Mouse (Mus musculus) frontal cortex, postnatal 14 days (tissue): ENCODE measurements around the gene Mmp28.
A peak's percentile ranks its signal among the peaks of the same experiment; 100 is the strongest.

Source experiments
- DNase-seq, 2 experiments: peaks; one replicate each; pipeline ENCODE4 v3.0.0; 2022; ENCODE audit warnings: low spot score in 2 of 2

Mmp28 gene

DNA sequence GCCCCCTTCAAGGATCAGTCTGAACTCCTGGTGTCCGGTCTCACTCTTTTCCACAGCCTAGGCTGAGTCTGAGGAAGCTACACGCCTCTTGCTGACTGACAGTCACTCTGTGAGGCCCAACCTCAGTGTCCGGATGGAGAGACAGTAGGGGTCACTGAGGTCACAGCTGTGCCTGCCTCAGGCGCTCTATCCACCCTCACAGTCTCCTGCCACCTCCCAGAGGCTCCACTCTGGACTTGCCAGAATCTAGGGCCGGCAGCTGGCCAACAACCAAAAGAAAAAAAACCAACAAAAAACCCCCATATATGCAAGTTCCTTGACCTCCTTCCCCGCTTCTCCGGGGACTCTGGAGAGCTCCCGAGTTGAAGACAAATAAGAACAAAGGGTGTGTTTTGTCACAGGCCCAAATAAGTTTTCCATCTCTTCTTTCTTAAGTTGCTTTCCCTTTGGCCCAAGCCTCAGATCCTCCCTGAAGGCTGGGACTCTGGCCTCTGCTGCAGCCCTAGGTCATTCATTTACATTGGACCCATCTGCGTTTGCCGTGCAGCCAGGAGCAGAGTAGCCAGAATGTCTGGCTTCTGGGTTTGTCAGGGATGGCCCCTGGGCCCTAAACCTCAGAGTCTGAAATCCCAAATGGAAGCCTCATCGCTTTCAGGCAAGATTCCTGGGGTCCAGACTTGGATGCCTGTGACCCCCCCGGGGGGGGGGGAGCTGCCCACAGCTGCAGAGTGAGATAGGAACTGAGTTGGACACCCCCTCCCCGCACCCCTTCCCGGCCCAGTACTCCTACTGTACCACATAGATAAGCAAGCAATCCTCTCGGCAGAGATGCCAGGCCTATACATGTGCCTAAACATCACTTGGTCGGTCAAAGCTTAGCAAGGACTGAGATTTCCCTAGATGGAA lies 14.6 kb downstream of the Mmp28 start:
- DNase-seq = no peak

DNA sequence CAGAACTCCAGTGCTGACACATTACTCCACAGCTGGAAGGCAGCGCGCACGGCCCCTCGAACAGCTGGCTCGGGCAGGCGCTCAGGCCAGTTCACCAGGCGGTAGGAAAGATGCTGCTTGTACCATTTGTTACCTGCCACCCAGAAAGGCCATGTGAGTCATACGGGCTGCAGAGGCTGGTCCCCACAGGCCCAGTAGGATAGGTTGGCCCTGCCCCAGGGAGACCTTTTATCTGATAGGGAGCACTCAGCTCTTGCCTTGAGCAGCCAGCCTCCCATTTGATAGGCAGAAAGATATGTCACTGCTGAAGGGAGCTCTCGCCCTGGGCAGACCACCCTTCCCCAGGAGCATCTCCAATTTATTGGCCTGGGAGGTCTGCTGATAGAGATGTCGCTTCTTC lies 15.3 kb downstream of the Mmp28 start:
- DNase-seq = no peak

DNA sequence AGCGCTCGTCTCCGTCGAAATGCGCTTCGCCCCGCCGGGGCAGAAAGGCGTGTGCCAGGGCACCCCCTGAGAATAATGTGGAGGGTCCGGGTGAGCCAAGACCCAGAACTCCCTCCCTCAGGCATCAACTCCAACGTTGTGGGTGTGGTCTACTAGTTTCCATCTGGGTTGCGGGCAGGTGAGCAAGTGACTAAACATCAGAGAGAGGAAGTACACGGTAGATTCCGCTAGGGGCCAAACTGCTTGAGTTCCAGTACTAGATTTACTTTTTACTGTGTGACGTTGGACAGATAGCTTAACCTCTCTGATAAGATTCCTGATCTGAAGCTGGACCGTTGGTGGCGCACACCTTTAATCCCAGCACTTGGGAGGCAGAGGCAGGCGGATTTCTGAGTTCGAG lies 17.9 kb downstream of the Mmp28 start:
- no peak for DNase-seq

DNA sequence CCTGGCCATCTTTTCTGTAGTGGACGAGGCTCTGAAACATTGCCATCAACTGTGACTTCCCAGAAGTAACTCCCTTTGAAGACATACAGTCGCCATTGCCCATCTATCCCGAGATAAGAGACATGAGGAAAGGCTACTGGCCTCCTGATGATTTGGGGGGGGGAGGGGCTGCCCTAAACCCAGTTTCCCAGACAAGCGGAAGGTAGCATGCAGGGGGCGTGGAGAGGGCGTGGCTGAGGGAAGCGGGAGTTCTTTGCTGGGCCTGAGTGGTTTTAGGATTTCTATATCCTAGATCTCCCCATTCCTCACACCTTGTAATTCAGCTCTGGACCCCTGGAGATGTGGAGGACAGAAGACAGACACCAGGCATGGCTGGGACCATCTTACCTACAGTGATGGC lies 19.0 kb downstream of the Mmp28 start:
- no peak for DNase-seq

DNA sequence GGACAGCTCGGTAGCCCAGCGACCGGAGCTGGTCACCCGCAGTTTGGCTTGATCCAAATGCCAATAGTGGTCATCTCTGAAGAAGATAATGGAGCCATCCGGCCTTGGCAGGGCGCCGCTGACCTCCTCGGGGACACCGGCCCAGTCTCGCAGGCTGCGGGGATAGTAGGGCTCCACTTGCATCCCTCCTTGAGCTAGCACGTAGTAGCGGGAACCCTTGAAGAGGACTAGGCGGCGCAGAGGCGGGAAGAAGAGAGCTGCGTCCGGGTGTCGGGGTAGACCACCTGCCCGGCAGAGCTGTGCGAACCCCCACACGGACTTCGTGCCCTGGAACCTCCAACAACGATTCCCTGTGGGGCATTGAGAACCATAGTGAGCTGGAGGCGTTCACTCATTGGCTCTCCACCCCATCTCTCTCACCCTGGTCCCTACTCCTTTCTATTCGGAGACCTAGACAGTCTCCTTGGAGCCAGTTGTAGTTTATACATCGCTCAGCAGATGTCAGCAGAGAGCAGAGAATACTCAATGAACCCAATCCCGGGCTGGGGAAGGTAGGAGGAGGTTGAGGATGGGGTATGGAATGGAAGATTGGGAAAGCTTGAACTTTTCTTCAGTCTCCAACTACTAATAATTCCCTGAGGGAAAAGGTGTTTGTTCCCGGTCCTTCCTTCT lies 20.1 kb downstream of the Mmp28 start:
- peak in 1 of 2 experiments; percentile 75 for DNase-seq

DNA sequence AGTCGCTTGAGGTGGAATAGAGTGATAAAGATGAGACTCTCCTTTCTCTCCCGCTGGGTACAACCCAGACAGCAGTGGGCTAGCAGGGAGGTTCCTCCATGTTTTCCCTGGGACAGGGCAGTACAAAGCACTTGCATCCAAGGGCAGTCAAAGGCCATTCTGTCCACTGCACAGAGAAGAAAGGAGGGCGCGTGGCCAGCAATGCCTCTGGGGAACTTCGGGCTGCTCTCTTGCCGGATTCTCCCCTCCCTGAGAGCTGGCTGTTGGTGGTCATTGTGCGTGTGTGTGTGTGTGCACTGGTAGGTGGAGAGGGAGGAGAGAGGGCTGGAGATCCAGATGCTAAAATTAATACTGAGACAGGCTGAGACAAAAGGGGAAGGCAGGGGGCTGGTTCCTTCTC lies 21.6 kb downstream of the Mmp28 start:
- no peak for DNase-seq

DNA sequence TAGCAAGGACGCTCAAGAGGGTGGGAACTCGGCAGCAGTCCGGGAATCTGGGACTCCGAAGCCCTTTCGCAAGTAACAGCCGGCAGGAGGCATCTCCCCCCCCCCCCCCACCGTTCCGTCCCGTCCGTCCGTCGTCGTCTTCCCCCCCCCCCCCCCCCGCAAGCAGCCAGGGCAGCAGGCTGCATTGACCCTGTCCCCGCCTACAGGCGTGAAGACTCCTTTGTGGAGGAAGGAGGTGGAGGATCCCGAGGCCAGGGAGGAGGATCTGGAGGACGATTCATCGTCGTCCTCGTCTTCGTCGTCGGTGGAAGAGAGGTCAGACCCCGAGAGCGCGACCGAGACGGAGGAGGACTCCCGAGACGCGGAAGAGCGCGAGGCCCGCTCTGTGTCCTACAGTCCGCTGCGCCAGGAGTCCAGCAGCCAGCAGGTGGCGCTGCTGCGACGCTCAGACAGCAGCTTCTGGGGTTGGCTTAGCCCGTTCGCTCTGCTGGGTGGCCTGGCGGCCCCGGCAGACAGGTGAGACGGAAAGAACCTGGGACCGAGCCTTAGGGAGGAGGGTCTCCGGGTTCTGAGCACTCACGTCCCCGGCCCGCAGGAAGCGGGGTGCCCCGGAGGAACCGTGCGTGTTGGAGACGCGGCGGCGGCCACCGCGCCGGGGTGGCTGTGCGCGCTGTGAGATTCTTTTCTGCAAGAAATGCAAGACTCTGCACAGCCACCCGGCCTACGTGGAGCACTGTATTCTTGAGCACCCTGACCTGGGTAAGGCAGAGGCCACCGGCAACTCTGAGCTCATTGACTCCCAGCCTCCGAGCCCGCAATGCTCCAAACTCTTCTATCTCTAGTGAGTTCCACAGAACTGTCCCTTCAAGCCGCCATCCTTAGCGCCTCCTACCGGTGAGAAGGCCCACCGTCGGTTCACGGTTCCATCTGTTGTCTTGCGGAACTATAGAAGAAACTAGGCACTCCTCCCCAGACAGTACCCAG lies 22.5 kb downstream of the Mmp28 start:
- peak; percentile 66 to 83 for DNase-seq

DNA sequence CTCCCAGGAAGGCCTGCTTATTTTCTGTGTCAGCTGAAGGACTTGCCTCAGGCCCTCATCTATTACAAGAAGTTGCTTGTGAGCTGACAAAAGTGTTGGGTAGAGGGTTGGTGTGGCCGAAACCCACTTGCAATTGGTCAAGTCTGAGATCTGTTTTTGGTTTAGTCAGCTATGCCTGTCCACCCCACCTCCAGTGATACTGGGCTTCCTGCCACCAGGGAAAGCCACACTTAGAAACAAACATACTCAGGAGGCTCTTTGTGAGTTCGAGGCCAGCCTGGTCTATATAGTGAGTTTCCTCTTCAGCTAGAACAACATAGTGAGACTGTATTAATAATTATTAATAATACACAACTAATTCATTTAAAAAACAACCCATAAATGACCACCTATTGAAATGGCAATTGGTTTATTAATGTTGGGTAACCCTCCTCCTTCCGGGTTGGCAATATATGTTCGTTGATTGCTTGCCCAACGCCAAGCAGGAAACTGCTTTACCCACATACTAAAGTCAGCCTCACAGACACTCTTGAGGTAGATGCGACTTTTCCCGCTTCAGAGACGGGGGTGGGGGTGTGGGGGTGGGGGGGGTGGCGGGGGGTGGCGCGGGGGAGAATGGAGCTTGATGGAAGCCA lies 23.3 kb downstream of the Mmp28 start:
- DNase-seq = no peak

DNA sequence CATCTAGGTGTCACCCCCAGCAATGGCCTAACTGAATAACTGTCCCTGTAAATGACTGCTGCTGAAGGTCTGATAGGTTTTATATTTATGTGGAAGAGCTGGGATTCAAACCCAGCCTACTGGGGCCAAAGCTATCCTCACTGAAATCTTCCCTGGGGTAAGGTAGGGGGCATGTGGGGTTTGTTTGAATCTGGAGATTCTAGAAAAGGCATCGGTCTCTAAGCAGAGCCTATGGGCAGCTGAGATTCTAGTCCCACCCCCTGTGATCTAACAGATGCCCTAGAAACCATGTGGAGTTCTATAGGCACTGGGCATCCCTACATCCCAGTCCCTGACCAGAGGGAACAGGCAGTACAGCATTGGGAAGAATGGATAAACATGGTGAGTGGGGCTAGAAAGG lies 25.5 kb downstream of the Mmp28 start, which contains the start of gene 1700020L24Rik:
1700020L24Rik (plus strand) TSS at position 301 of the 400 bp plus-strand sequence.
- no peak for DNase-seq

DNA sequence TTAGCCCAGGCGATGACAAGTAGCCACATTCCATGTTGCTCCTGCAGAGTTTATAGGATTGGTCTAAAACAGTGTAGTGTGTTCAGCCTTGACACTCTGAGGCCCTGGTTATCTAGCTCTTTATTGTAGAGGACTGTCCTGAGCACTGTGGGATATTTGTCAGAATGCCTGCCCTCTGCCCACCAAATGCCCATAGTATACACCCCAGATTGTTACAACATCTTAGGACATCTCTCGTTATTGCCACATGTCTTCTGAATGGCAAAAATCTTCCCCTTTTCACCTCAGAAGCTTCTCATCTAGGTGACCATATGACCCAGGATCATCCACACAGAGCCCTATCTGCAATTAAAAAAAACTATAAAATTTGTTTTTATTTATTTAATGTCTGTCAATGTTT lies 30.3 kb downstream of the Mmp28 start:
- no peak for DNase-seq

DNA sequence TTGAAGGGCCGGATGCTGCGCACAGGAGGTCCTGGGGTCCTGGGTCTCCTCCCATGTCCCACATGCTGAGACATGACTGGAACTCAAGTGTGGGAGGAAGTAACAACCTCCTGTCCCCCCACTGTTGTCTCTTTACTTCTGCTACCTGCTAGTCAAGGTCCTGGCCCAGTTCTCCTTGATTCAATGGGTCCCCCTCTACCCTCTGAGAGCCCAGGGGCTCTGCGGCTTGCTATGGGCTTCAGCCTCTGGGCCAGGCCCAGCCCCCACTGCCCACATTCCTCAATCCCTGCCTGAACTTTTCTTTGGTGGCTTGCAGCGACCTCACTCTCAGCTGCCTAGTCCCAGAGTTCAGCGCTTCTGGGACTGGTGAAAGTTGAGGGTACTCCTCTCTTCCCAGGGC lies 33.5 kb downstream of the Mmp28 start, which contains the start of gene Gas2l2:
Gas2l2 (minus strand) TSS at position 101 of the 400 bp plus-strand sequence.
- DNase-seq = no peak

DNA sequence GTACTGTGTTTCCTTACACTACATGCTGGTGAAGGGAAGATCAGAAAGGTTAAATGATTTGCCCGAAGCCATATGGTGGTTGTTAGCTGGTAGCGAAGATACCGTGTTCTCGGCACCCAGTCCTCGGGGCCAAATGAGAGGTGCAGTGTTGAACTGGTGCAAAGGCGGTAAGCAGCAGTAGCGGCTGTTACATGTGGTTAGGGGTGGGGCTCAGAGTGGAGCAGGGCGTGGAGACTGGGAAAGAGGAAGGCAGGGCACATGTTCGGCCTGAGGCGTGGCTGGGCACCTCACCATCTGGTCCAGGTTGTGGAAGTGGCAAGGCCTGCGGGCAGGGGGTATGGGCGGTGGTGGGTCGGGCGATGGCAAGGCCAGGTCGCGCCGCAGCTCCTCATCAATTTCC lies 35.9 kb downstream of the Mmp28 start:
- DNase-seq = no peak

DNA sequence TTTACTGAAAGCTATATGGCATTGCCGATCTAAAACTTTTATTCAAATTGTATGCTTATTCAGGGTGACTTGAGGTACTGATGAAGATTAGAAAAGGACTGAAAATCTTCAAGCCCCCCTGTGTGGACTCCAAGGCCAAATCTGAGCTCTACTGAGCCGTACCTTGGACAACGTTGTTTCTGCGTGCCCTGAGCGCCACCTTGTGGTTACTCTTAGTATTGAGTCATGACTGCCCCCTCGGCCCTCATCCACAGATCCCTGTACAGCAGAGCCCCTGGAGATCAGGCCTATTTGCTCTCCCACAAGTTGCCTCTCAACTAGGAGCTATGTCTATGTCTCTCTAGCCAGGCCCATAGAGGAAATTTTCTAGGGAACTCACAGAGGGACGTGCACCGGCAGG lies 38.2 kb downstream of the Mmp28 start:
- DNase-seq = peak in 1 of 2 experiments; percentile 77

DNA sequence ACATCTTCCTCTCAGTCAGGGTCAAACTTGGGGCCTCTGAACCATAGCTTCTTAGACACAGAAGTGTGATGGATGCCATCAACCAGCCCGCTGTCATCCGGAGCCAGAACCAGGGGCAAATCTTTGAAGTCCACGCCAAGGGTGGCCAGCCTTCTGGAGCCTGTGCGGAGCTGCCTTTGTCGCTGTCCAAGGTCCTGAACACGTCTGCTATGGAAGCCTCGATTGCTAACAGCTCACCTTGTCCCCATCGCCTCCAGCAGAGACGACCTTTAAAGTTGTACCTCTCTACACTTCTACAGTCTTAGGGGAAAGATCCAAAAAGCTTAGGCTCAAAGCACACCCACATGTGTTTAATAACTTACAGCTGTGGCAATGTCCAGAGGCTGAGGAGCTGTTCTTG lies 41.6 kb downstream of the Mmp28 start:
- no peak for DNase-seq

DNA sequence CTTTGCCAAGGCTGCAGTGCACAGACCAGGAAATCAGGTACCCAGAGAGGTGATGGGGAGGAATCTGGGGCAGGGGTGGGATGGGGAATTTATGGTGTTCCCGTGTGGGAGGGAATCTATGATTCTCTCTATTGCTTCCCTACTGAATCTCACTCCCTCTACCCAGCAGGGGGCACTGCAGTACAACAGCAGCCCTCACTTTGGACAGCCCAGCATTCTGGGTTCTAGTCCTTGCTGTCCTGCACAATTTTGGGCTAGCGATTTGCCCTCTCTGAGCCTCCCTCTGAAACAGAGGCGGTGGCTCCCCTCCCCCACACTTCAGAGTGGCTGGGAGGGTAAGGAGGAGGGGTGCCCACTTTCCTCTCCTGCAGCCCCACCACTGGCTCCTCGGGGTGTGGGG lies 42.5 kb downstream of the Mmp28 start:
- no peak for DNase-seq

DNA sequence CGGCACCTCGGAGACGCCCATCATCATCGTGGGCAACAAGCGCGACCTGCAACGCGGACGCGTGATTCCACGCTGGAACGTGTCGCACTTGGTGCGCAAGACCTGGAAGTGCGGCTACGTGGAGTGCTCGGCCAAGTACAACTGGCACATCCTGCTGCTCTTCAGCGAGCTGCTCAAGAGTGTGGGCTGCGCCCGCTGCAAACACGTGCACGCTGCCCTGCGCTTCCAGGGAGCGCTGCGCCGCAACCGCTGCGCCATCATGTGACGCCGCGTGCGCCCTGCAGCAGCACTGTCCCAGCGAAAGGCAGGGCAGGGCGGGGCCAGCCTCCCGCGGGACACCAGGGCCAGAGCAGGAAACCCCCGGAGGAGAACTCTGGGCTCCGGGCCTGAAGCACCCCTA lies 44.3 kb downstream of the Mmp28 start:
- peak; percentile 58 to 59 for DNase-seq

DNA sequence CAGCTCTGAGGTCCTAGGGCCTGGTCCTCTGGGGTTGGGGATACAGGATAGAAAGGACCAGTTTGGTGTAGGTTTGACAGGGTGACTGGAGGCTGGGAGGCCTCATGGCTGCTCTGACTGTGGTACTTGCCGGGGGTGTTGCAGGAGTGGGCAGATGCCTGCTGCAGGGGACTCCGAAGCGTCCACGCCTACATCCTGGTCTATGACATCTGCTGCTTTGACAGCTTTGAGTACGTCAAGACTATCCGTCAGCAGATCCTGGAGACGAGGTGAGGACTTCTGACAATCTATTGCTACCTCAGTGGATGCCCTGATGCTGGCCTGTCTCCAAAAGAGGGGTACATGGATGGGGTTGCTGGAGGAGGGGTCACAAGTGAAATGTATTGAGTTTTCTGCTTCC lies 45.2 kb downstream of the Mmp28 start:
- no peak for DNase-seq

DNA sequence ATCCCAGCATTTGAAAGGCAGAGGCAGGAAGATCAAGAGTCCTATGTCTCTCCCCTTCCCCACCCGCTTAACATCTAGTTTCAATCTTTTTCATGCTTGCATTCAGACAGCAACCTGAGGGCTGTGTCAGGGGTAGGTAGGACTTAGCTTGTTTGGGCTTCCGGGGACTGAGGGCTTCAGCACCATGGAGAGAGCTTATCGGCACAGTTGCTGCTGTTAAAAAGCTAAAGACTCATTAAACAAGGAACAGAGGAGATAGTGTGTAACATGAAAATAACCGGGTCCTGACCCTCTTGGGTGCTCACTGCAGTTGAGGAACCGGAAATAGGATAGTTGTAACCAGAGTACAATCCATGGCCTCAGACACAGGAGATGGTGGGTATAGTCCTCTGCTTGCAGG lies 45.8 kb downstream of the Mmp28 start:
- DNase-seq = no peak

DNA sequence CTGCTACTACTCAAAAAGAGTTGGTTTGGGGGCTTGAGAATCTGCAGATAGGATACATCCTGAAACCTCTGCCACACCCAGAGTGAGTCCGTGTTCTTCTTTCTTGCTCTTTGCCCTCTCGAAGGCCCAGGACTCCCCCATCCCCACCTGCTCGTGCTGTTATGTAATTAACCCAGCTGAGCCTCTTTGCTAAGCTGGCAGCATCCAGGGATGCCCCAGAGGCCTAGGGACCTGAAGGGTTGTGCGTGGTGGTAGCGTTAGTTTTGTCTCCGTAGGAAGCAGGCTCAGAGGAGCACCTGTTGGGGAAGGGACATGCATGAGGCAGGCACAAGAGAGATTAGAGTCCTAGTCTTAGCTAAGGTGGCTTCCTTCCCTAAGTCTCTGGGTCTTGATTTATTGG lies 52.4 kb downstream of the Mmp28 start:
- DNase-seq = no peak

DNA sequence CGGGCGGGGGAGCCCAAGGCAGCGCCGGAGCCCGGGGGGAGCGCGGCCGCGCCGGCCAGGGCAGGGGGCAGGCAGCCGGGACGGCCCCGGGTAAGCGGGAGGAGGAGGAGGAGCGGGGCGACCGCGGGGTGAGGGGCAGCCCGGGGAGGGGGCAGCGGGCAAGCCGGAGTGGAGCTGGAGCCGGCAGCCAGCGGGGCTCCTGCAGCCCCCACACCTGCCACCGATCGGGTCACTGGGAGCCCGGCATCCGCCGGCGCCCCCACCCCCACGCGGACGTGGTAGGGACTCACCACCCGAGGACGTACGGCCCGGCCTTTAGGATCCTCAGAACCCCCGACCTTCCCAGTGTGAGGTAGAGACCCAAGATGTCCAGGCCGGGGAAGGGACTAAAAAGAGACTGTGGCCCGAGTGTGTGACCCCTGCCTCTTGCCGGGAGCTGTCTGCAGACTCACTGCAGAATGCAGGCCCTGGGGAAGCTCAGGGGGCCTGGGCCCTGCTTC lies 53.0 kb downstream of the Mmp28 start:
- no peak for DNase-seq

DNA sequence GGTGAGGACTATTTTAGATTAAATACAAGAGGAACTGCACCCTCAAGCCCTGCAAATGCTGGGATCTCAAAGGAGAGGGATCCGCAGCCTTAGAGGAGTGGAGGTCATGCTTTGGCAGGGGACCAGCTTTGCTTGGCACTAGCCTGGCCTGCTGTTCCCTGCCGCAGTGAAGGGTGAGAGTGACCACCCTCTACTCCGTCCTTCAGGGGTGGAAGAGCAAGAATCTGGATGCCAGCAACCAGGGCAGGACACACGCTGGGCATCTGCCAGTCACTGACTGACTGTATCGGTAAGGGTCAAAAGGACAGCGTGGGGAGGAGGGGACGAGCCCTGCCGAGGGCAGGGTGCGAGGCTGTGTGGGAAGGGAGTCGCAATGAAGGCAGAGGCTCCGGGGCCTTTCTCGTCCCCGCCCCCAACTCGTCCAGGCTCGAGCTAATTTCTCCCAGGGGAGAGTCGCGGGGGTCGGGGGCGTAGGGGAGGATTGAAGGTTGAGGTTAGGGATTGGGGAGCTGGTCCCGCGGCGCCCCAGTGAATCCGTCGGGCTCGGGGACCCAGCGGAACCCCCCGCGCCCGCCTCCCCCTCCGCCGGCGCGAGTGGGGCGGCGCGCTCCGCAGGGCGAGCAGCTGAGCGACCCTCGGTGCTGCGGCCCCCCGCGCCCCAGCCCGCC lies 53.6 kb downstream of the Mmp28 start, which contains the start of gene Rasl10b:
Rasl10b (plus strand) TSS at position 51 of the 668 bp plus-strand sequence.
- no peak for DNase-seq
